ENCODE assay signal across 28 mouse cellular contexts in genomic region chr7:143162051-143162450, GRCm38 (mm10).
"Had no signal": no experiment of that assay in that cellular context is flagged by ENCODE, and none has a peak within 500 bp of the region (broad histone marks: within the 10 kb centered on the region; RNA-seq: fewer than 3 reads in every experiment).

No protein-coding gene starts in this region.

- H3K9me3 ChIP-seq: heart, embryonic 10.5 days; heart, embryonic 12.5 days; hindbrain, embryonic 10.5 days; hindbrain, embryonic 12.5 days; intestine, embryonic 15.5 days; limb, embryonic 13.5 days; limb, embryonic 15.5 days; liver, embryonic 12.5 days had no signal

- H3K4me3 ChIP-seq: gastrocnemius, adult 2 months; heart, embryonic 10.5 days; heart, embryonic 12.5 days; hindbrain, embryonic 10.5 days; hindbrain, embryonic 12.5 days; intestine, embryonic 15.5 days; layer of hippocampus, adult 2 months; limb, embryonic 13.5 days; limb, embryonic 15.5 days; liver, embryonic 12.5 days had no signal

- H3K4me2 ChIP-seq: heart, embryonic 12.5 days; hindbrain, embryonic 12.5 days; hindbrain, embryonic 14.5 days; intestine, embryonic 15.5 days; limb, embryonic 13.5 days; limb, embryonic 15.5 days; liver, embryonic 12.5 days had no signal

- H3K27ac ChIP-seq: gastrocnemius, adult 2 months; heart, embryonic 10.5 days; hindbrain, embryonic 10.5 days; hindbrain, embryonic 12.5 days; hindbrain, embryonic 14.5 days; intestine, embryonic 15.5 days; layer of hippocampus, adult 2 months; limb, embryonic 13.5 days; limb, embryonic 15.5 days; liver, embryonic 12.5 days; liver, embryonic 14.5 days had no signal

- H3K36me3 ChIP-seq: heart, embryonic 10.5 days; heart, embryonic 12.5 days; hindbrain, embryonic 10.5 days; hindbrain, embryonic 12.5 days; intestine, embryonic 15.5 days; limb, embryonic 13.5 days; limb, embryonic 15.5 days; liver, embryonic 12.5 days had no signal

- DNase-seq: gastrocnemius, adult 2 months; gastrocnemius, postnatal 14 days; gastrocnemius, postnatal 36 days; heart, adult 18-20 months; heart, postnatal 10 days; heart, postnatal 4 days; kidney, adult 18-20 months; kidney, adult 8-10 months; kidney, postnatal 10 days; kidney, postnatal 25 days; kidney, postnatal 4 days; layer of hippocampus, postnatal 36 days; left cerebral cortex, postnatal 4 days; lung, adult 18-20 months had no signal

- H3K9ac ChIP-seq: heart, embryonic 12.5 days; hindbrain, embryonic 12.5 days; hindbrain, embryonic 14.5 days; intestine, embryonic 15.5 days; limb, embryonic 13.5 days; limb, embryonic 15.5 days; liver, embryonic 12.5 days; liver, embryonic 14.5 days had no signal

- H3K4me1 ChIP-seq: liver, embryonic 12.5 days had no signal

- H3K27me3 ChIP-seq: heart, embryonic 12.5 days; intestine, embryonic 15.5 days; limb, embryonic 13.5 days; limb, embryonic 15.5 days; liver, embryonic 12.5 days had no signal

- ATAC-seq: hindbrain, embryonic 16.5 days; inflammation-experienced regulatory T-cells, adult 6 months; intestine, embryonic 15.5 days; intestine, postnatal 0 days; liver, embryonic 12.5 days had no signal
